ENCODE assay signal across 31 mouse cellular contexts in the genomic region with DNA sequence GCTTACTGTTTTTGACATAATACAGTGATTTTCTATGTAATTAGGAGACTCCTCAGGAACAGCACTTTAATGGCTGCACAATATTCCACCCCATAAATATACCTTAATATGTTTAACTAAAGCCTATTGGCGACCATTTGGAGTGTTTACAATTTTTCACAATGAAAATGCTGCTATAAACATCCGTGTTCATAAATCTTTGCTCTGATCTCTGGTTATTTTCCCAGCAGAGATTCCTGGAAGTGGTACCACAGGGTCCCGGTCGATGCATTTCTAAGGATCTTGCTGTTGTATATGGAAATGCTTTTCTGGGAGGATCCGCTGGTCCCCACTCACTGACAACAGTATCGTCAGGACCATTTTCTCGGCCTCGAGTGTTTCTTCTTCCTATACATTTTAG. TPM values are rescaled to one million over a fixed set of nuclear protein-coding genes. Genes with fewer than 3 reads are reported as not detected.
DNase-seq lines count a peak whose midpoint lies in the region; ATAC-seq and TF ChIP-seq lines count a peak whose summit lies in the region.
"Had no signal": no experiment of that assay in that cellular context is flagged by ENCODE, and none has a peak within 500 bp of the region (broad histone marks: within the 10 kb centered on the region; RNA-seq: fewer than 3 reads in every experiment).

No protein-coding gene starts in this region.

- no peaks in the 10 kb centered on the region for H3K27me3 ChIP-seq in heart, embryonic 12.5 days (replicated peaks)
- H3K27me3 ChIP-seq in heart, postnatal 0 days (ENCODE audit: control insufficient read depth, insufficient read depth, low read length) = no peaks in the 10 kb centered on the region
- H3K27me3 ChIP-seq in stomach, embryonic 14.5 days (ENCODE audit: control insufficient read depth, insufficient read depth, low read length) = no peaks in the 10 kb centered on the region
- H3K27me3 ChIP-seq: midbrain, embryonic 15.5 days had no signal

- no peak overlapping the region for H3K4me3 ChIP-seq in heart, embryonic 12.5 days
- no peak overlapping the region for H3K4me3 ChIP-seq in heart, postnatal 0 days (ENCODE audit: low read depth, low read length)
- H3K4me3 ChIP-seq in brown adipose tissue, adult 24 weeks (ENCODE audit: insufficient read depth, low read depth, low read length) = no peak overlapping the region
- H3K4me3 ChIP-seq in stomach, embryonic 14.5 days (ENCODE audit: low read depth, low read length) = no peak overlapping the region
- H3K4me3 ChIP-seq: embryonic facial prominence, embryonic 10.5 days; embryonic facial prominence, embryonic 15.5 days; forebrain, embryonic 12.5 days; hindbrain, embryonic 13.5 days; layer of hippocampus, adult 2 months; liver, embryonic 12.5 days; midbrain, embryonic 10.5 days; midbrain, embryonic 15.5 days had no signal

- no peaks in the 10 kb centered on the region for H3K36me3 ChIP-seq in heart, embryonic 12.5 days
- no peaks in the 10 kb centered on the region for H3K36me3 ChIP-seq in heart, postnatal 0 days (replicated peaks; ENCODE audit: control insufficient read depth, insufficient read depth, low read length)
- no peaks in the 10 kb centered on the region for H3K36me3 ChIP-seq in stomach, embryonic 14.5 days (ENCODE audit: control insufficient read depth, insufficient read depth, low read length)
- H3K36me3 ChIP-seq: embryonic facial prominence, embryonic 10.5 days; embryonic facial prominence, embryonic 15.5 days; forebrain, embryonic 12.5 days; hindbrain, embryonic 13.5 days; liver, embryonic 12.5 days; midbrain, embryonic 10.5 days; midbrain, embryonic 15.5 days had no signal

- H3K4me2 ChIP-seq in heart, embryonic 12.5 days = no peak overlapping the region
- H3K4me2 ChIP-seq in heart, postnatal 0 days (ENCODE audit: low read depth, low read length) = no peak overlapping the region
- no peak overlapping the region for H3K4me2 ChIP-seq in stomach, embryonic 14.5 days (replicated peaks; ENCODE audit: low read depth, low read length)
- H3K4me2 ChIP-seq: embryonic facial prominence, embryonic 15.5 days; forebrain, embryonic 12.5 days; hindbrain, embryonic 13.5 days; liver, embryonic 12.5 days; midbrain, embryonic 15.5 days had no signal

- TF ChIP-seq CTCF in heart, postnatal 0 days (IDR thresholded peaks at IDR 0.05; ENCODE audit: low read depth) = no peak

- no peaks in the 10 kb centered on the region for H3K9me3 ChIP-seq in heart, embryonic 12.5 days (replicated peaks)
- H3K9me3 ChIP-seq in heart, postnatal 0 days (replicated peaks; ENCODE audit: control insufficient read depth, low read length) = no peaks in the 10 kb centered on the region
- H3K9me3 ChIP-seq in stomach, embryonic 14.5 days (ENCODE audit: control insufficient read depth, low read depth, low read length) = no peaks in the 10 kb centered on the region; the same call in 1 of the 2 replicates
- H3K9me3 ChIP-seq: embryonic facial prominence, embryonic 10.5 days; embryonic facial prominence, embryonic 15.5 days; forebrain, embryonic 12.5 days; hindbrain, embryonic 13.5 days; liver, embryonic 12.5 days; midbrain, embryonic 10.5 days; midbrain, embryonic 15.5 days had no signal

- no peak overlapping the region for H3K9ac ChIP-seq in heart, embryonic 12.5 days
- no peak overlapping the region for H3K9ac ChIP-seq in heart, postnatal 0 days (replicated peaks; ENCODE audit: low read depth, low read length)
- no peak overlapping the region for H3K9ac ChIP-seq in stomach, embryonic 14.5 days (replicated peaks; ENCODE audit: low read depth, low read length)
- H3K9ac ChIP-seq: embryonic facial prominence, embryonic 15.5 days; forebrain, embryonic 12.5 days; hindbrain, embryonic 13.5 days; liver, embryonic 12.5 days; liver, postnatal 0 days; midbrain, embryonic 15.5 days had no signal

- intact Hi-C loops in heart, postnatal 10 days (cut with DNase I) = no loop called here
- intact Hi-C loops in heart, postnatal 36 days (cut with DNase I) = no loop called here

- H3K4me1 ChIP-seq in heart, embryonic 12.5 days (replicated peaks) = peaks cover 65% of the 10 kb centered on the region
- peaks cover 44% of the 10 kb centered on the region for H3K4me1 ChIP-seq in heart, postnatal 0 days (ENCODE audit: control insufficient read depth, insufficient read depth)
- peaks cover 31% of the 10 kb centered on the region for H3K4me1 ChIP-seq in brown adipose tissue, adult 24 weeks (ENCODE audit: control insufficient read depth, insufficient read depth, insufficient read length, low read length)
- H3K4me1 ChIP-seq in stomach, embryonic 14.5 days (ENCODE audit: control insufficient read depth, insufficient read depth, low read length) = peaks cover 45% of the 10 kb centered on the region

- DNase-seq in heart, postnatal 10 days = no peak
- no peak for DNase-seq in heart, postnatal 0 days (ENCODE audit: low spot score)
- DNase-seq in heart, postnatal 36 days = no peak
- DNase-seq in neural tube, embryonic 10.5 days (ENCODE audit: extremely low spot score, low spot score) = no peak
- no peak for DNase-seq in left cerebral cortex, adult 18-20 months (ENCODE audit: low spot score in 2 of 2)
- DNase-seq: adrenal gland, postnatal 25 days; cerebellum, adult 18-20 months; cerebellum, postnatal 10 days; gastrocnemius, postnatal 14 days; kidney, adult 2 months; kidney, postnatal 36 days; left cerebral cortex, postnatal 4 days; liver, postnatal 0 days; lung, postnatal 14 days; right cerebral cortex, postnatal 25 days; thymus, postnatal 4 days had no signal

- no peak for ATAC-seq in heart, embryonic 12.5 days (ENCODE audit: insufficient number of reproducible peaks, low FRiP score)
- no peak for ATAC-seq in heart, postnatal 0 days (ENCODE audit: insufficient read depth, low read depth)
- ATAC-seq in stomach, embryonic 14.5 days (ENCODE audit: insufficient number of reproducible peaks, insufficient read depth, low FRiP score, low read depth) = no peak
- ATAC-seq: CD4-positive, CD25-positive, alpha-beta regulatory T cell, adult 4 months; liver, embryonic 12.5 days; liver, postnatal 0 days; midbrain, embryonic 15.5 days had no signal

- TF ChIP-seq EP300 in heart, postnatal 0 days (IDR thresholded peaks at IDR 0.05; ENCODE audit: low read depth) = no peak

- peak overlapping the region; percentile 88 for H3K27ac ChIP-seq in heart, embryonic 12.5 days (ENCODE audit: poor library complexity, severe bottlenecking)
- peak overlapping the region; percentile 92 for H3K27ac ChIP-seq in heart, postnatal 0 days (ENCODE audit: low read depth)
- peak overlapping the region; percentile 64; the same call in 1 of the 2 replicates for H3K27ac ChIP-seq in brown adipose tissue, adult 24 weeks (replicated peaks; ENCODE audit: low read depth, low read length)
- peak overlapping the region; percentile 56; the same call in 1 of the 2 replicates for H3K27ac ChIP-seq in stomach, embryonic 14.5 days (ENCODE audit: low read length)
- H3K27ac ChIP-seq: embryonic facial prominence, embryonic 10.5 days; embryonic facial prominence, embryonic 15.5 days; forebrain, embryonic 12.5 days; hindbrain, embryonic 13.5 days; layer of hippocampus, adult 2 months; liver, embryonic 12.5 days; midbrain, embryonic 10.5 days; midbrain, embryonic 15.5 days had no signal

- 83% methylated on average over 8 of the region's 8 CpGs for WGBS in heart, embryonic 12.5 days
- 87% methylated on average over 8 of the region's 8 CpGs for WGBS in heart, postnatal 0 days
- 59% methylated on average over 8 of the region's 8 CpGs for WGBS in stomach, embryonic 14.5 days

RNA-seq across cellular contexts. Expression of a gene that starts 25.3 kb away (rescaled TPM):
- 45.1 and 46.2 TPM in 2 replicates for polyA plus RNA-seq in heart, embryonic 12.5 days (2016; fragmentation: Nextera tagmentation; extraction: Ambion mirVana)
- 100 to 1,000 TPM; 159 to 183 TPM for total RNA-seq in heart, postnatal 10 days (2021)
- 55.5 and 70.0 TPM in 2 replicates for total RNA-seq in heart, postnatal 0 days (2014; rRNA removed; ENCODE audit: low replicate concordance)
- polyA plus RNA-seq in heart, postnatal 0 days (2015; fragmentation: Nextera tagmentation; extraction: Ambion mirVana) = 36.4 and 45.3 TPM in 2 replicates
- total RNA-seq in heart, postnatal 36 days (2021) = 100 to 1,000 TPM; 234 to 245 TPM
- polyA plus RNA-seq in brown adipose tissue, adult 24 weeks (2012; ENCODE audit: insufficient read depth, insufficient read length, missing spikeins) = 118 and 132 TPM in 2 replicates
- polyA plus RNA-seq in stomach, embryonic 14.5 days (2014; fragmentation: Nextera tagmentation; extraction: Ambion mirVana) = 13.0 and 13.5 TPM in 2 replicates
- 10 to 100 TPM; 22.6 to 24.2 TPM for total RNA-seq in left cerebral cortex, adult 18-20 months (2021)
- total RNA-seq: granulocyte monocyte progenitor cell, adult 5-6 weeks; megakaryocyte progenitor cell, adult 5-6 weeks; neutrophil, adult 5-6 weeks had no signal

RNA-seq across cellular contexts. Expression of a gene that starts 34.5 kb away (rescaled TPM):
- polyA plus RNA-seq in heart, embryonic 12.5 days (2016; fragmentation: Nextera tagmentation; extraction: Ambion mirVana) = 21.4 and 24.9 TPM in 2 replicates
- total RNA-seq in heart, postnatal 10 days (2021) = 10 to 100 TPM; 42.1 to 45.4 TPM
- total RNA-seq in heart, postnatal 0 days (2014; rRNA removed; ENCODE audit: low replicate concordance) = 61.3 and 86.8 TPM in 2 replicates
- 30.5 and 31.7 TPM in 2 replicates for polyA plus RNA-seq in heart, postnatal 0 days (2015; fragmentation: Nextera tagmentation; extraction: Ambion mirVana)
- total RNA-seq in heart, postnatal 36 days (2021) = 10 to 100 TPM; 50.0 to 53.3 TPM
- polyA plus RNA-seq in brown adipose tissue, adult 24 weeks (2012; ENCODE audit: insufficient read depth, insufficient read length, missing spikeins) = 20.9 and 21.8 TPM in 2 replicates
- 28.5 and 29.8 TPM in 2 replicates for polyA plus RNA-seq in stomach, embryonic 14.5 days (2014; fragmentation: Nextera tagmentation; extraction: Ambion mirVana)
- 10 to 100 TPM; 39.6 to 41.6 TPM for total RNA-seq in left cerebral cortex, adult 18-20 months (2021)

RNA-seq across cellular contexts. Expression of a gene that starts 53.3 kb away (rescaled TPM):
- polyA plus RNA-seq in heart, embryonic 12.5 days (2016; fragmentation: Nextera tagmentation; extraction: Ambion mirVana) = 264 and 282 TPM in 2 replicates
- 10 to 100 TPM; 85.5 to 86.1 TPM for total RNA-seq in heart, postnatal 10 days (2021)
- 87.9 and 158 TPM in 2 replicates for total RNA-seq in heart, postnatal 0 days (2014; rRNA removed; ENCODE audit: low replicate concordance)
- 128 and 158 TPM in 2 replicates for polyA plus RNA-seq in heart, postnatal 0 days (2015; fragmentation: Nextera tagmentation; extraction: Ambion mirVana)
- 10 to 100 TPM; 49.5 to 55.2 TPM for total RNA-seq in heart, postnatal 36 days (2021)
- 4.2 and 13.7 TPM in 2 replicates for polyA plus RNA-seq in brown adipose tissue, adult 24 weeks (2012; ENCODE audit: insufficient read depth, insufficient read length, missing spikeins)
- polyA plus RNA-seq in stomach, embryonic 14.5 days (2014; fragmentation: Nextera tagmentation; extraction: Ambion mirVana) = 264 and 303 TPM in 2 replicates
- 1 to 10 TPM; 2.8 to 5.3 TPM for total RNA-seq in left cerebral cortex, adult 18-20 months (2021)

Comparison
In these comparisons a context has a peak if more than half of its experiments do, and no peak if none do; other contexts are left out.
1. RNA of a gene that starts 53.3 kb away (total RNA-seq): 87.9 to 158 TPM in heart, postnatal 0 days, 85.5 to 86.1 TPM in heart, postnatal 10 days and 49.5 to 55.2 TPM in heart, postnatal 36 days; 2.8 to 5.3 TPM in left cerebral cortex, adult 18-20 months; every median in the first group is over 4 times any median in the second.
2. Peak in every context shown above with its lines, with median percentiles within 50 percentile points of each other: H3K27ac ChIP-seq.